Mouse (Mus musculus) gastrocnemius, adult 8-10 months (tissue): Measurements from ENCODE around the gene Isl1. TPM values are rescaled to one million over a fixed set of nuclear protein-coding genes. Genes with fewer than 3 reads are reported as not detected.

ENCODE experiments used
- DNase-seq, 2 experiments: peaks; one replicate each; pipeline ENCODE4 v3.0.0; 2022; ENCODE audit warnings: low spot score in 2 of 2
- total RNA-seq, 4 experiments: library from RNA; stranded (reverse); gene quantifications; 2 replicates each; pipeline ENCODE4 v1.2.4; 2022

The Isl1 gene
- total RNA-seq: under 1 TPM in 3 of 4 experiments, not detected in 1; 0.29 to 0.36 (median 0.29) TPM

DNA sequence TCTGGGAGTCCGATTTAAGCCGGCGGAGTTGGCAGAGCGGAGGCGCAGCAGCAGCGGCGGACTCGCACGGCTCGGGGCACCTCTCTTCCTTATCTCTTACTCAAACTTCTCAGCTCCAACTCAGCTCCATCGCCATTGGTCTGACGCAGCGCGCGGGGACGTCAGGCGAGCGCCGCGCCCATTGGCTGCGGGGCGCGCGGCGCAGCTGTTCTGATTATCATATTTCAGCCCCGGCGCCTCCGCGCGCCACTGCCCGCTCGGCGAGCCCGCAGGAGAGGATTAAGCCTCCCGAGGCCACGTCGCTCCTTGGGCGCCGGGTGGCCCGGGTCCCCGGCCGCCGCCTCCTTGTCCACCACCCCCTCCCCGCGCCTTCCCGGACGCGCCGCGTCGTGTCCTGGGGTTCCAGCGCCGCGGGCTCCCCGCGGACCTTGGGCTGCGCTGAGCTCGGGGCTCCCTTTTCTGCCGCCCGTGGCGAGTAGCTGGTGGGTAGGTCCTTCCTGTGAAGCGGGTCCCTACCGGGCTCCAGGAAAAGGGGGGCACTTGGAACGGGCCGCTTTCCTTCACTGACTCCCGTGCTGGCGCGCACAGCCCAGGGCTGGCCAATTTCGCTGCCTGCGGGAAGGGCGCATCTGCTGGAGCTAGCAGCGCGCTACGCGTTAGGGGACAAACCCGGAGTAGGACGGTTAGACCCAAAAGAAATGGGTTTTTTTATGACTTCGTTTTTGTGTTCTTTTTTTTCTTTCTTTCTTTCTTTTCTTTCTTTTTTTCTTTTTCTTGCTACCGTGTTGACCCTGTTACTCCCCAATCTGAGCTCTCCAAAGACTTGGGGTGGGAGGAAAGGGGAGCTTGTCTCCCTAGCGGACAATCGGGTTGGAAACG, at the start of gene Isl1:
Isl1 (minus strand) TSS at position 106 of the 879 bp plus-strand sequence.
- peak; percentile 10 to 35 for DNase-seq

DNA sequence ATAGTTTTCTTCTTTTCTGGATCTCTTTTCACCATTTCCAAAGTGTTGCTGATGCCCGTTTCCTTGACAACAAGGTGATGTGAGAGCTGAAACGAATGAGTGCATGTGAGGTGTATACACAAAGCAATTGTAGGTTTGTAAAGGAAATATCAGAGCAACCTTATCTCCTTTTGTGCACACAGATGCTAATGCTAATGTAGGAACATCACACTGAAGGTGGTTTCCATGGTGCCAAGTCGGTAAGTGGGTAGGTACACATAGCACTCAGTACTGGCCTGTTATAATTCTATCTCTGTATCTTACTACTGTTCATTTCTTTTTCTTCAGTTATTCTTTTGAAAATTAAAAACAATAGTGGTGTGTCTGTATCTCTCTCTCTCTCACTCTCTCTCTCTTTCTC, 26.3 kb upstream of the Isl1 start:
- DNase-seq: no peak

DNA sequence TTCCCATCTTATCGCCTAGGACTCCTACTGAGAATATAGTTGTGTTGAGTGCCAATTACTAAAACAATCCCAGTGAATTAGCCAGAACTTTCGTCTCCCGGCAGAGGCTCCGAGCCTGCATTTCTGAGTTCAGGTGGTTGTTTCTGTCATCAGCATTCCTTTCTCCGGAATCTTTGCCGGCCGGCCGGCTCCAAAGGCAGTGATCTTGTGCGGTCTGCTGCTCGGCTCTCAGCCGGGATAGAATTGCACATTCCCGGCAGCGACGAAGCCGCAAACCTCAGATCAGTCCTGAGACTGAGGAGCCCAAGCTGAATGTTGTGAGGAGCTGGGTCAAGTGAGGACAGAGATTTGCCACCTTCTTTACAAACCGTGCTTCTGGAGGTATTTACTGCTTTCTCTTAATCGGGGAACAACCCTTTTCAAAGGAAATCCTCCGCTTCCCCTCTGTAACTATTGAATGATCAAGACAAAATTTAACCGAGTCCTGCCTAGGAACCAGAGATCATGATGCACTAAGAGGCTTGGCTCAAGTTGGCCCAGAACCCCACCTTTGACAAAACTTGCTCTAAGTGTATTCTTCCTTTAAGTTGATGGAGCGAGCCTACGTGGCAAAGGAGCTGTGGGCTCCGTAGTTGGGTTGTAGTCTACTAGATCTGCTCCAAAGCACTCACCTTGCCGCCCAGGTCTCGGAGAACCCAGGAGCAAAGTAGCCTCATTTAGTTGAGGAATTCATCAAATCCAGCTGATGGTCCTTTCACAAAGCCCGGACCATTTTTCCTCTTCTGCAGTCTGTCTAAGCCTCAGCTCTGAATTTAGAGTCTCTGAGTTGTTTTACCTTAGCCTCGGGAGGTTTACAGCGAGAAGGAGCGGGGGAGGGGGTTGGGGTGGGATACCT, 4.4 kb upstream of the Isl1 start:
- no peak for DNase-seq

DNA sequence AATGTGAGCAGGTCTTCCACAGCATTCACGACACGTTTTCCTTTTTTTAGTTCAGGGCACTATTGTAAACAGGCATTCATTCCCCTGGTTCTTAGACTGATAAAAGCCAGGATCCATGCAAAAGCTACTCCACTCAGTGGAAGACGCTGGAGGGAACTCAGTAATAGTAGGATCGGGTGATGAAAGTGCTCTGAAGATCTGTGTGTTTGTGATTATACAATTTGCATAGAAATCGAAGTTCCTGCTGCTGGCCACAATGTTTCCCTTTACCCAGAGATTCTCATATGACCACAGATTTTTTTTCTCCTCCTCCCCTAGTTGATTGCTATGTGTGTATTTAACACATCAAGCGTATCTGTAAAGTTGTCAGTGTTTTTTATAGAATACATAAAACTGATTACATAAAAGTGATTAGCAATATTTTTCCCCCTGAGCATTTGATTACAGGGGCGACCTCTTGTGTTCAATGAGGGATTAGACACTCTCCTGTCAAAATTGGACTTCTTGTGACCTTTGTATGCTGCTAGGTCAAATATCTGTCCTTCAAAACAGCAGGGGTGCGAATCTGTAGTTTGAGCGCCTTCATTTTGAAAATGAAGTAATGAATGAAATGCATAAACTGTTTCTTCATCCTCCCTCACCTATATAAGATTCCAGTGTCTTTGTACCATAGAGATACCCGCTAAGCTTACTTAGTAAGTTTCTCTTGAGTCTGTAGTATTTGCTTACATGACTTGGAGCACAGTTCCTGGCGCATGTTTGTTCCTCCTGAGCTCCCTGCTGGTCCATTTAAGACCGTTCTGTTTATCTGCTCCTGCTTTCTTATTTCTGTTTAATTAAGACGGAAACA, 2.6 kb upstream of the Isl1 start:
- no peak for DNase-seq

DNA sequence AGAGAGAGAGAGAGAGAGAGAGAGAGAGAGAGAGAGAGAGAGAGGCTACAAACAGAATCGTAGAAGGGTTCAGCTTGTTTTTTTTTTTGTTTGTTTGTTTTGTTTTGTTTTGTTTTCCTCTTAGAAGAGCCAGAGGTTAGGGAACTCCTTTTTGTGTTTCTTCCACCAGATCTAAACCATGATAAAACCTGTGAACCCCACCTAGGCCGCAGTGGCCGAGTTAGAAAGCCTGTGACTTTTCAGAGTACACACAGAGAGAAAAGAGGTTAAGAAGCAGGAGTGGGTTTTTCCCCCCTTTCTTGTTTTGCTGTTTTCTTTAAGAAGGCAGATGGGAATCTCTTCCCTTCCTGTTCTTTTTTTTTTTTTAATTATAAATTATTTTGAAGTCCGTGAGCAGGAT, 1.5 kb upstream of the Isl1 start:
- no peak for DNase-seq

DNA sequence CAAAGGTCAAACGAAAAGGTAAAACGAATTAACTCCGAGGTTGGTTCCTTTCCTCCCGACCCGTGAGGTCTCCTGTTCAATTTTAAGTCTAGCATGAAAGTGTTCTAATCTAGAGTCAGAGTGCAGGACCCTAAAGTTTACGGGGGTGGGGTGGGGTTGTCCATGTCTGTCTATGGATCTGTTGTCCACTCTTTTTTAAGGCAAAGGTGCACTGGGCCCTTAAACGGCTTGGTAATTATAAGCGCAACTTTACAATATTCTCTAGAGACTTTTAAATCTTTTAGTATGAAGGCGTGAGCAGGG, 925 bp upstream of the Isl1 start:
- DNase-seq: no peak

DNA sequence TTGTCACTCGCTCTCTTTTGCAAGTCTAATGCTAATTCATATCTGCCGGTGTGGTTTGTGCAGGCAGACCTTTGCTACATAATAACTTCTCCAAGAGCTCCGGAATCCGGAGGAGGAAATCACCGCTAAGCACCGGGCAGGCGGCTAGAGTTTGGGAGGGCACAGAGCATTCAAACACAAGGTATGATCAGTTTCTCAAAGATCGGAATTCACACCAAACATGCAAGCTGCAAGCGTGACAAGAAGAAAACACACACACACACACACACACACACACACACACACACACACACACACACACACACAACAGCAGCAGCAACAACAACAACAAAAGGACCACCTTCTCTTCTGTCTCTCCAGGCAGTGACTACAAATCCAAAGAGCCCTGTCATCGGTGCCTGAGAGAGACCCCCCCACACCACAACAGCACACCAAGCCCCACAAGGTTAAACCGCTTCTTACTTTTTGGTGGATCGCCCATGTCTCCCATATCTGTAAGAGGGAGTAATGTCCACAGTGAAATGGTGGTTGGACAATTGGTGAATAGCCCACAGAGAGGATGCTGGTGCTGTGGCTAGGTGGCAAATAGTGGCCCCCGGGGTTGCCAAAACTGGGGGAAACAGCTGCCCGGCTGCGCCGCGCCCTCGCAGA, 431 bp downstream of the Isl1 start:
- no peak for DNase-seq

DNA sequence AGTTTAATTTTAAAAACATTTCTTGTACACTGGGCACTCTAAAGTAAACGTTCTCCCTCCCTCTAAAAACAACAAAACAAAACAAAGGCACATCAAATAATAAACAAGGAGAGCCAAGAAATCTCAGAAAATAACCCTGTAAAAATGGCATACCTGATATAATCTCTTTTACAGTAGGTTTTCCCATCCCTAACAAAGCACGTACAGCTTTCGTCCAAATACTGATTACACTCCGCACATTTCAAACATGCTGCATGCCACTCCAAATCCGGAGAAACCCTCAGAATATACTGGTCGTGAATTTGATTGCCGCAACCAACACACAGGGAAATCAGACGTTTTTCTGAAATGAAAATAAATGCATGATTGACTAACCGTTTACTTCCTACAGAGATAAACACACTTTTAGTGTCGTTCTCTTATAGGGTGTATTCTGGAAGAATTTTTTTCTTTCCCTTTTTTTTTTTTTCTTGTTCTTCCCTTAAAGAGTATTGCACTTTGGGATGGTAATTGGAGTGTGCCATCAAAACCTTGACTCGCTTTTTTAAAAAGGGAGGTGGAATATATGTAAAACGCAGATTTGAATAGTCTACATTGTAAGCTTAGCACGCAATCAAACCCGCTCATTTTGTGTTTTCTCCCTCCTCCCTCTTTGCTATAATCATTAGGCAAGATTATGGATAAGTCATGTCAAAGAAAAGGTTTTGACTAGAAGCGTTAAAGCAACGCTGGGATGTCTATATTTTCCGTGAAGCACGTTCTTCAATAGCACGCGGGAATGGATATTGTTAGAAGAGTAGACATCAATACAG, 1.2 kb downstream of the Isl1 start:
- DNase-seq: no peak

DNA sequence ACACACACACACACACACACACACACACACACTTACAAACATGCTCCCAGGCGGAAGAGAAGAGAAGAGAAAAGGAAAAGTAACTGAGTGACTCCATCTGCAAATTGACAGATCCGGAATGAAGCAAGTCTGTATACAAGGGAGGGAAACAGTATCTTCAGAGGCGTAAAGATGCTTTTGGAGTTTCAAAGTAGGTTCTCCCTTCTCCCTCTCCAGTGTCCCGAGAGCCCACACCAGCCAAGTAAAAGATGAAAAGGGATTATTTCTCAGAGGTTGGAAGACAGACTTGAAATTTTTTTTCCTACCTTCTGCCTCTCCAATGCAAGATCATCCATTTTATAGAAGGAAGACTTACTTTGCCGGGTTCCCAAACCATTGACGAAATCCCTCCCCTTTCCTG, 2.9 kb downstream of the Isl1 start:
- no peak for DNase-seq

DNA sequence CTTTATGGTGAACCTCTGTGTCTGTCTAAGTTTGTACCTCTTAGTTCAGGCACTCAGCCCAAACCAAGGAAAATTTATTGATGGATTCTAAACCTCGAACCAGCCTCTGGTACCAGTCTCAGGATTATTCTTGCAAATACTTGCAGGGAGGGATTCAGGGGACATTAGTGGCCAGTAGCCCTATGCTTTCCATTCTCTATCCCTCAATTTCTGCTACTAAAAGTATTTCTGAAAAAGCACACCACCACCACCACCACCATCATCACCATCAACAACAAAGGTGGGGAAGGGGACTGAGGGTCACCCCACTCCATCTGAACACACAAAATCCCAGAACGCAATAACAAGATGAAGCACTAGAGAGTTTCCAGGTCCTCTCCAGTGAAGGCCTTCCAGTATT, 3.8 kb downstream of the Isl1 start:
- no peak for DNase-seq

DNA sequence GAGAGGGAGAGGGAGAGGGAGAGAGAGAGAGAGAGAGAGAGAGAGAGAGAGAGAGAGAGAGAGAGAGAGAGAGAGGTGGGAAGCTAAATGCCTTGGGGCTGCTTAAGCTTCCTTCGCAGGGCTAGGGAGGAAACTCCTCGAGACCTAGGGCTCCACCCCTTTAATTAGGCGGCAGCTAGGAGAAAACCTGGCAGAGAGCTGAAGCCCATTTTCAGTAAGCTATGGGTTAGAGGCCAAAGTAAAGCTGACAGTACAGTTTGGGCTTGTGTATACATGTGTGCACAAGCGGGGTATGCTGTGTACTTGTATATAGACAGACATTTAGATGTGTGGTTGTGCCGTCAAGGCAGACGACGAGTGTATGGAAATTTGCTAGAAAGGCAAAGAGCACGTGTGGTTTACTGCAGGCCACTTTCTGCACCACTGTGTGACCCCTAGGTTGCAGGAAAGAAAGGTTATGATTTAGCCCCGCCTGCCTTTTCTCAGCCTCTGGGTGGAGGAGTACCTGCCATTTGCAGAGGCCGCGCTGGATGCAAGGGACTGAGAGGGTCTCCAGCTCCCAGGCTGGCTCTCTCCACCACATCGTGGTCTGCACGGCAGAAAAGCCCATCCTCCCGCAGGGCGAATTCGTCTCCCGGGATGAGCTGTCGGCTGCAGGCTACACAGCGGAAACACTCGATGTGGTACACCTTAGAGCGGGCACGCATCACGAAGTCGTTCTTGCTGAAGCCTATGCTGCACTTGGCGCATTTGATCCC, 4.6 kb downstream of the Isl1 start:
- no peak for DNase-seq

DNA sequence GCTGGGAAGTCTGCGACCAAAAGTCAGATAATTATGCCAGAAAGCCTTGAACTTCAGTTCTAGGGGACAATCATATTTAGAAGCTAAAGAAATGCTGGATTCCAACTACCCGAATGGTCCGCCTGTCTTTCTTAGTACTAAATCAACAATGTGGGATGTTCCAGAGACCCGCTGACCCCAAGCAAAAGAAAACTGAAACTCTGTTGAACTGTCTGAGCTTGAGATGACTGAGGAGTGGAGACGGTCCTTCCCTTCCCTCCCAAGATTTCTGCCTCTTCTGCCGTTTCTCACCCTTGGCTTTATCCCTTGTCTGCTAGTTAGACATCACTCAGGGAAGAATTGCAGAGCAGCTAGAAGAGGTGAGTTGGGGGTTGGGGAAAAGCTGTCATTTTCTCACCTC, 5.7 kb downstream of the Isl1 start:
- DNase-seq: no peak

DNA sequence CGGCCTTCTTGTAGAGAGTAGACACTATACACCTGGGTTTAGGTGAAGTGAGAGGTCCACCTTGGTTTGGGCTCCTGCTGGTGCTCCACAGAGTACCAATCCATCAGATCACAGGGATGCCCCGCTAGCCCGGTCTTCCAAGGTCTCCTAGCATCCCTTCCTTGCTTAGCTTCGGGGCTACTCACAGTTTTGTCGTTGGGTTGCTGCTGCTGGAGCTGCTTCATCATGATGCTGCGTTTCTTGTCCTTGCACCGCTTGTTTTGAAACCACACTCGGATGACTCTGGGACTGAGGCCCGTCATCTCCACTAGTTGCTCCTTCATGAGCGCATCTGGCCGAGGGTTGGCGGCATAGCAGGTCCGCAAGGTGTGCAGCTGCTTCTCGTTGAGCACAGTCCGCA, 6.6 kb downstream of the Isl1 start:
- DNase-seq: no peak

DNA sequence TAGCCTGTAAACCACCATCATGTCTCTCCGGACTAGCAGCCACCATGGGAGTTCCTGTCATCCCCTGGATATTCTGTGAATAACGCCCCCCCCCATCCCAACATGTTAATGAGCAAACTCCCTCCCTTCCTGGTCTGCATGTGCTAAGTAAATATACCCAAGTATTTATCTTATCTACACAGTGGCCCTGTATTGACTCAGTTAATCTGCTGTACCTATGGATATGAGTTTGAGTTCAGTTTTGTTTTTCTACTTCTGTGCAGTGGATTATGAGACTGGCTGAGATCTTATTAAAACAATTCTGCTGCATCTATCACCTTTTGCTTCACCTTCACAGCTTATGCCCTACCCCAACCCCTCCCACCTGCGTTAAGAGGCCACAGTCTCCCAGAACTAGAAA, 7.8 kb downstream of the Isl1 start:
- DNase-seq: no peak

DNA sequence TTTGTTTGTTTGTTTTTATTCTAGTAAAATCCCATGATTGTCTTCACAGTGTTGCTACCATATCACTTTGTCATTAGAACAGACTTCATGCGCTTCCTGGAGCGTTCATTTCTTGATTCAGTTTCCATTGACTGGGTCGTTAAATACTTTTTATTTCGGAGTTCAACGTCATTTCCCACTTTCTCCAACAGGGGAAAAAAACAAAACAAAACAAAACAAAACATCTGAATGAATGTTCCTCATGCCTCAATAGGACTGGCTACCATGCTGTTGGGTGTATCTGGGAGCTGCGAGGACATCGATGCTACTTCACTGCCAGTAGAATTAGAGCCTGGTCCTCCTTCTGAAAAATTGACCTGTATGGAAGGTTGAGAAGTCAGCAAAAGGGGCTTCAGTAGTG, 10.2 kb downstream of the Isl1 start:
- DNase-seq: no peak

DNA sequence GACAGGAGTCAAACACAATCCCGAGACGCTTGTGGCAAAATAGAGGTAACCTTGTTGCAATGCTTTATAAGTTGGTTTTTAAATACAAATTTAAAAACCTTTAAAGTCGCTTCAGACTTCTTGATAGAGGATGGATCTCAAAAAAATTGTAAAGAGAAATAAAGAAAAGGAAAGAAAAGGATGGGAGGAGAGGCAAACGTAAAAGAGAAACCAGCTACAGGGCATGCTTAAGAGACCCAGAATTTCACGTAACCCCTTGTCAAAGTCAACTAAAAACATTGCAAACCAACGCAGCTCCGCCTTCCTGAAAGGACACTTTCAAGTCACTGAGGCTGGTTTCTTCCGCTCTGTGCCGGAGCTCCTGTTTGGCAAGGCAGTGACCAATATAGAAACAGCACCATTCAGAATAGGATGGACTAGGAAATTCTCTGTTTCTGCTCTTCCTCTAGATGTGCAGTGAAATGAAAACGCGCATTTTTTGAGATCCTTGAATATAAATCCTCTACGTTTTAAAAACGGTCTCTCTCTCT, 10.8 kb downstream of the Isl1 start:
- DNase-seq: no peak

DNA sequence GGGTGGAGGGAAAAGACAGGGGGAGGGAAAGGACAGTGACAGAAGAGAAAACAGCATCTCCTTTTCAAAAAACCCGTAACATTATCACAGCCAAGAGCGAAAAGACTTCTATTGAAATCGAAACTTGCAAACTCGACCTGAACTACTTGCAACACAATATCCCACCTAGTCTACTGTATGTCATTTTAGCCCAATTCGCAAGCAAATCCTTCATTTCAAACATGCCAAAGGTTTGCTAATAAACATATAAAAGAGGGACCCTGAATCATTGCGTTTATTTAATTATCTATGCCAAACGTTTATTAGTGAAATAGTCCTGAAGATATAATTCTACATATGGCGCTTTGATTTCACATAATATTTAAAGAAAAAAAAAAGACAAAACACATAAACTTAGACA, 11.5 kb downstream of the Isl1 start:
- no peak for DNase-seq

DNA sequence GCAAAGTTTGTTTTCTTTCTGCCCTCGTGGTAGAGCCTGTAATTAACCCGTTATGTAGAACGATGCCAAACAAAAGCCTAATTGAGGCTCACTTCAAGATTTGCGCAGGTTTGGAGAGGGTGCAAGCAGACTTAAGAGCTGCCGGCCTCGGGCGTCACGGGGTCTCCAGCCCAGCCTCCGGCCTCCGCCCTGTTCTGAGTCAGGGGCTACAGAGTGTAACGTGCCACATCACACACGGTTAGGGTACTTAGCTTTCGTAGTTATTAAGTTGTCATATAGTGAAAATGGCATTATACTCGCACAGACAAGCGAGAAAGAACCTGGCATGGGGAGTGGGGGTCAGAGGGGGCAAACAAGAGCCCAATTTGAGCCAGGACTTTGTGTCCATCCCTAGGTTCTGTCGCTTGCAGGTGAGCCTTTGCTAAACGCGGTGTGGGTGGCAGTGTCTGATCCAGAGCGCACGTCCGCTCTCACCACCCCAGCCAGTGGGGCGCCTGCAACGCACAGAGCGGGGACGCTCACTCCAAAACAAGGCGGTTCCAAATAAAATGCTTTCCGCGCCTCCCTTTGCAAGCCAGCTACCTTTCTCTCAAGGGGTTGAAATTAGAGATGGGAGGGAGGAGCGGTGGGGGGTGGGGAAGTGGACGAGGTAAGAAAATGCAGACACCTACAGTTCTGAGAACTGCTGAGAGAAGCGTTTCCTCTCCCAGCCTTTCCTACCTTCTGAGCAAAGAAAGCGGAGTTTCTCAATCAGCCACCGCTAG, 12.3 kb downstream of the Isl1 start:
- DNase-seq: no peak

DNA sequence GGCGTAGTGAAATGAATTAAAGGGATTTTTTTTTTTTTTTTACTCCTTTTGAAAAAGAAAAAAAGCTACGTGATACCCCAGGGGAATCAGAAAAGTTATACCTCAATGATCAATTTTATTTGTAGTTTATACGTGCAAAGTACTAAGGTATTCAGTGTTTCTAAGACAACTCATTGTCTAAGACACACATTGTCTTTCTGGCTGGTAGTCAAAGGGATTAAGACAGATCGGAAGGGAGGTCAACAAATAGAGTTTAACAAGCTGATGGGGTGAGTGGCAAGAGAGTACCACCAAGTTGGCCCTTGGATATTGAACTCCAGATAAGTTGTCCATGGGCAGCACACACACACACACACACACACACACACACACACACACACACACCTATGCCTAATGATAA, 14.1 kb downstream of the Isl1 start:
- no peak for DNase-seq
